Comparison of ENCODE assay signal across 31 mouse cellular contexts in genomic region chr4:25267144-25267543, GRCm38 (mm10). TPM values are rescaled to one million over a fixed set of nuclear protein-coding genes. Genes with fewer than 3 reads are reported as not detected.
"Had no signal": no experiment of that assay in that cellular context is flagged by ENCODE, and none has a peak within 500 bp of the region (broad histone marks: within the 10 kb centered on the region; RNA-seq: fewer than 3 reads in every experiment).

No protein-coding gene starts in this region.

- DNase-seq: gastrocnemius, adult 2 months; gastrocnemius, postnatal 10 days; gastrocnemius, postnatal 25 days; heart, adult 18-20 months; heart, postnatal 10 days; heart, postnatal 4 days; kidney, adult 11 months; kidney, adult 2 months; kidney, adult 9 months; kidney, postnatal 14 days; kidney, postnatal 36 days; layer of hippocampus, adult 9-11 months; layer of hippocampus, postnatal 36 days; left cerebral cortex, postnatal 4 days had no signal

- H3K27me3 ChIP-seq: heart, embryonic 12.5 days; hindbrain, embryonic 12.5 days; kidney, embryonic 15.5 days; limb, embryonic 13.5 days; limb, embryonic 15.5 days; liver, embryonic 12.5 days had no signal

- H3K4me3 ChIP-seq: gastrocnemius, adult 2 months; heart, embryonic 10.5 days; heart, embryonic 12.5 days; hindbrain, embryonic 10.5 days; hindbrain, embryonic 12.5 days; kidney, embryonic 15.5 days; limb, embryonic 13.5 days; limb, embryonic 15.5 days; liver, embryonic 12.5 days had no signal

- H3K27ac ChIP-seq: gastrocnemius, adult 2 months; heart, embryonic 10.5 days; hindbrain, embryonic 10.5 days; hindbrain, embryonic 12.5 days; hindbrain, embryonic 14.5 days; kidney, embryonic 15.5 days; kidney, postnatal 0 days; limb, embryonic 13.5 days; limb, embryonic 15.5 days; liver, embryonic 12.5 days had no signal

- H3K9ac ChIP-seq: heart, embryonic 12.5 days; hindbrain, embryonic 12.5 days; hindbrain, embryonic 14.5 days; kidney, embryonic 15.5 days; limb, embryonic 13.5 days; limb, embryonic 15.5 days; liver, embryonic 12.5 days had no signal

- H3K9me3 ChIP-seq: heart, embryonic 10.5 days; heart, embryonic 12.5 days; hindbrain, embryonic 10.5 days; hindbrain, embryonic 12.5 days; kidney, embryonic 15.5 days; limb, embryonic 15.5 days; liver, embryonic 12.5 days had no signal

- ATAC-seq: hindbrain, embryonic 16.5 days; inflammation-experienced regulatory T-cells, adult 6 months; liver, embryonic 12.5 days had no signal

- H3K4me2 ChIP-seq: heart, embryonic 12.5 days; hindbrain, embryonic 12.5 days; hindbrain, embryonic 14.5 days; kidney, embryonic 15.5 days; limb, embryonic 13.5 days; limb, embryonic 15.5 days; liver, embryonic 12.5 days had no signal

- H3K4me1 ChIP-seq: heart, embryonic 10.5 days; heart, embryonic 12.5 days; hindbrain, embryonic 10.5 days; hindbrain, embryonic 12.5 days; kidney, embryonic 15.5 days; limb, embryonic 13.5 days; limb, embryonic 15.5 days; liver, embryonic 12.5 days had no signal

RNA-seq across cellular contexts. Expression of gene Fhl5, which starts 24.5 kb away (rescaled TPM):
- total RNA-seq: granulocyte monocyte progenitor cell, adult 5-6 weeks; liver, adult 2 months had no signal
- polyA plus RNA-seq: heart, embryonic 10.5 days; heart, embryonic 12.5 days; heart, embryonic 14.5 days; heart, embryonic 16.5 days; hindbrain, embryonic 10.5 days; hindbrain, embryonic 12.5 days; hindbrain, embryonic 16.5 days; inflammation-experienced regulatory T-cells, adult 6 months; kidney, adult 2 months; kidney, embryonic 15.5 days; limb, embryonic 11.5 days; limb, embryonic 13.5 days; limb, embryonic 15.5 days; liver, adult 2 months; liver, embryonic 12.5 days had no signal
